Mouse (Mus musculus): Measurements from ENCODE around the gene Taf12. TPM values are rescaled to one million over a fixed set of nuclear protein-coding genes. Genes with fewer than 3 reads are reported as not detected.

Taf12 gene
- polyA plus RNA-seq, 1 experiment = 25.8 TPM

- no peak for TF ChIP-seq POLR2A (IDR thresholded peaks at IDR 0.05; ENCODE audit: borderline replicate concordance, extremely low read depth, insufficient read depth, insufficient read length, poor library complexity, severe bottlenecking)
- TF ChIP-seq CTCF (IDR thresholded peaks at IDR 0.05; ENCODE audit: borderline replicate concordance, extremely low read depth, insufficient read depth, insufficient read length) = no peak
- no peak for DNase-seq (ENCODE audit: low read depth)
These were observed 52.3 kb downstream of the Taf12 start for GRCm38 (mm10) chr4:132326481-132326880.

- no peak for TF ChIP-seq CTCF (IDR thresholded peaks at IDR 0.05; ENCODE audit: borderline replicate concordance, extremely low read depth, insufficient read depth, insufficient read length)
- TF ChIP-seq POLR2A (IDR thresholded peaks at IDR 0.05; ENCODE audit: borderline replicate concordance, extremely low read depth, insufficient read depth, insufficient read length, poor library complexity, severe bottlenecking) = no peak
These were observed 54.3 kb downstream of the Taf12 start for GRCm38 (mm10) chr4:132328391-132328982.

GRCm38 (mm10) chr4:132329115-132329834 lies 55.1 kb downstream of the Taf12 start, which contains the start of gene Trnau1ap:
Gene Trnau1ap, minus strand, starts transcription at chr4:132329538.
- peak; percentile 96 for DNase-seq (ENCODE audit: low read depth)
- TF ChIP-seq CTCF (IDR thresholded peaks at IDR 0.05; ENCODE audit: borderline replicate concordance, extremely low read depth, insufficient read depth, insufficient read length) = no peak
- peak; percentile 69 for TF ChIP-seq POLR2A (IDR thresholded peaks at IDR 0.05; ENCODE audit: borderline replicate concordance, extremely low read depth, insufficient read depth, insufficient read length, poor library complexity, severe bottlenecking)

More at GRCm38 (mm10) chr4:132328391-132328982, 54.3 kb downstream of the Taf12 start:
- no peak for DNase-seq (ENCODE audit: low read depth)

GRCm38 (mm10) chr4:132329835-132330354 lies 55.7 kb downstream of the Taf12 start:
- DNase-seq (ENCODE audit: low read depth) = no peak
- TF ChIP-seq POLR2A (IDR thresholded peaks at IDR 0.05; ENCODE audit: borderline replicate concordance, extremely low read depth, insufficient read depth, insufficient read length, poor library complexity, severe bottlenecking) (no peak), CTCF (IDR thresholded peaks at IDR 0.05; ENCODE audit: borderline replicate concordance, extremely low read depth, insufficient read depth, insufficient read length) (no peak)

- TF ChIP-seq CTCF (IDR thresholded peaks at IDR 0.05; ENCODE audit: borderline replicate concordance, extremely low read depth, insufficient read depth, insufficient read length) (no peak), POLR2A (IDR thresholded peaks at IDR 0.05; ENCODE audit: borderline replicate concordance, extremely low read depth, insufficient read depth, insufficient read length, poor library complexity, severe bottlenecking) (no peak)
- no peak for DNase-seq (ENCODE audit: low read depth)
These were observed 57.8 kb downstream of the Taf12 start for GRCm38 (mm10) chr4:132331960-132332359.

GRCm38 (mm10) chr4:132332880-132333279 lies 58.7 kb downstream of the Taf12 start:
- TF ChIP-seq POLR2A (IDR thresholded peaks at IDR 0.05; ENCODE audit: borderline replicate concordance, extremely low read depth, insufficient read depth, insufficient read length, poor library complexity, severe bottlenecking) = no peak
- no peak for TF ChIP-seq CTCF (IDR thresholded peaks at IDR 0.05; ENCODE audit: borderline replicate concordance, extremely low read depth, insufficient read depth, insufficient read length)
- no peak for DNase-seq (ENCODE audit: low read depth)

- DNase-seq (ENCODE audit: low read depth) = no peak
- no peak for TF ChIP-seq CTCF (IDR thresholded peaks at IDR 0.05; ENCODE audit: borderline replicate concordance, extremely low read depth, insufficient read depth, insufficient read length)
- TF ChIP-seq POLR2A (IDR thresholded peaks at IDR 0.05; ENCODE audit: borderline replicate concordance, extremely low read depth, insufficient read depth, insufficient read length, poor library complexity, severe bottlenecking) = no peak
These were observed 64.8 kb downstream of the Taf12 start for GRCm38 (mm10) chr4:132338943-132339342.

- TF ChIP-seq CTCF (IDR thresholded peaks at IDR 0.05; ENCODE audit: borderline replicate concordance, extremely low read depth, insufficient read depth, insufficient read length) (no peak), POLR2A (IDR thresholded peaks at IDR 0.05; ENCODE audit: borderline replicate concordance, extremely low read depth, insufficient read depth, insufficient read length, poor library complexity, severe bottlenecking) (no peak)
- DNase-seq (ENCODE audit: low read depth) = no peak
These were observed 67.3 kb downstream of the Taf12 start for GRCm38 (mm10) chr4:132341451-132341850.

- DNase-seq (ENCODE audit: low read depth) = no peak
- TF ChIP-seq CTCF (IDR thresholded peaks at IDR 0.05; ENCODE audit: borderline replicate concordance, extremely low read depth, insufficient read depth, insufficient read length) = no peak
- no peak for TF ChIP-seq POLR2A (IDR thresholded peaks at IDR 0.05; ENCODE audit: borderline replicate concordance, extremely low read depth, insufficient read depth, insufficient read length, poor library complexity, severe bottlenecking)
These were observed 70.4 kb downstream of the Taf12 start for GRCm38 (mm10) chr4:132344403-132345134.

Other genes starting within 250 kb of the Taf12 start
- gene Gm10300, start 199.7 kb upstream of the Taf12 start, polyA plus RNA-seq (2012; rRNA removed) = not detected in 2 replicates
- 86.3 and 111 TPM in 2 replicates for gene Epb41, start 199.1 kb upstream of the Taf12 start, polyA plus RNA-seq (2012; rRNA removed)
- 0.28 and 0.41 TPM in 2 replicates for gene Oprd1, start 129.9 kb upstream of the Taf12 start, polyA plus RNA-seq (2012; rRNA removed)
- 46.6 and 52.2 TPM in 2 replicates for gene Ythdf2, start 62.1 kb upstream of the Taf12 start, polyA plus RNA-seq (2012; rRNA removed)
- gene Gmeb1, start 12.8 kb upstream of the Taf12 start, polyA plus RNA-seq (2012; rRNA removed) = 36.4 and 43.8 TPM in 2 replicates
- gene Rab42, start 29.0 kb downstream of the Taf12 start, polyA plus RNA-seq (2012; rRNA removed) = 0.66 and 0.82 TPM in 2 replicates
- gene Trnau1ap, start 55.2 kb downstream of the Taf12 start, polyA plus RNA-seq (2012; rRNA removed) = 22.2 and 30.5 TPM in 2 replicates
- gene Rcc1, start 79.2 kb downstream of the Taf12 start, polyA plus RNA-seq (2012; rRNA removed) = 19.3 and 21.2 TPM in 2 replicates
- gene Phactr4, start 148.1 kb downstream of the Taf12 start, polyA plus RNA-seq (2012; rRNA removed) = 13.6 and 18.2 TPM in 2 replicates
- 5.8 and 8.3 TPM in 2 replicates for gene Med18, start 189.5 kb downstream of the Taf12 start, polyA plus RNA-seq (2012; rRNA removed)
- gene Sesn2, start 236.1 kb downstream of the Taf12 start, polyA plus RNA-seq (2012; rRNA removed) = 5.1 and 6.1 TPM in 2 replicates

All from brain, embryonic 14.5 days (tissue).